Mouse (Mus musculus) hindbrain, embryonic 12.5 days (tissue): Measurements from ENCODE around the gene Palm3. TPM values are rescaled to one million over a fixed set of nuclear protein-coding genes. Genes with fewer than 3 reads are reported as not detected.
A peak's percentile ranks its signal among the peaks of the same experiment; 100 is the strongest.

Experiments used
- ATAC-seq: fragments of 200-750 bp; cut with Nextera tagmentation; 2 replicates; pipeline ENCODE4 v1.8.0; 2017; ENCODE audit warnings: moderate TSS enrichment; ENCODE audit not compliant: low FRiP score
- H3K27ac ChIP-seq: fragments of 300-500 bp; sonication (generic); 2 replicates; pipeline ENCODE4 v1.5.1; 2016; ENCODE audit warnings: mild to moderate bottlenecking
- H3K27me3 ChIP-seq: fragments of 300-500 bp; sonication (generic); 2 replicates; pipeline ENCODE4 v1.6.1; 2016; ENCODE audit warnings: mild to moderate bottlenecking
- H3K36me3 ChIP-seq: fragments of 300-500 bp; sonication (generic); 2 replicates; pipeline ENCODE4 v1.6.1; 2016; ENCODE audit warnings: mild to moderate bottlenecking
- H3K4me1 ChIP-seq: fragments of 300-500 bp; sonication (generic); 2 replicates; pipeline ENCODE4 v1.6.1; 2016
- H3K4me2 ChIP-seq: fragments of 300-500 bp; sonication (generic); replicated peaks from 2 replicates; pipeline ENCODE4 v1.6.1; 2016; ENCODE audit warnings: mild to moderate bottlenecking
- H3K4me3 ChIP-seq: fragments of 300-500 bp; sonication (generic); 2 replicates; pipeline ENCODE4 v1.5.1; 2016; ENCODE audit warnings: mild to moderate bottlenecking
- H3K9ac ChIP-seq: fragments of 300-500 bp; sonication (generic); 2 replicates; pipeline ENCODE4 v1.6.1; 2016; ENCODE audit warnings: mild to moderate bottlenecking, moderate library complexity
- H3K9me3 ChIP-seq: fragments of 300-500 bp; sonication (generic); replicated peaks from 2 replicates; pipeline ENCODE4 v1.6.1; 2016; ENCODE audit warnings: mild to moderate bottlenecking
- WGBS: fragments of 180-500 bp; shearing (Covaris S2); methylation state at CpG from one replicate; pipeline ENCODE4 v1.1.7; 2016; 5-methylcytosine and 5-hydroxymethylcytosine counted together
- polyA plus RNA-seq: library from polyadenylated mRNA; unstranded; fragments of >200 nt; fragmentation: Nextera tagmentation; extraction: Ambion mirVana; gene quantifications from 2 replicates; pipeline ENCODE4 v1.2.1, GENCODE M21; 2016

Palm3 gene
- polyA plus RNA-seq, 1 experiment from 2014 or later, result 8.6 TPM

GRCm38 (mm10) chr8:84060245-84060644 lies 39.0 kb downstream of the Palm3 start:
- H3K27me3 ChIP-seq, result peaks cover 2% of the 10 kb centered on the region; the same call in 1 of the 2 replicates
- no peaks in the 10 kb centered on the region for H3K36me3 ChIP-seq
- no peaks in the 10 kb centered on the region for H3K9me3 ChIP-seq
- ATAC-seq, result no peak
- H3K4me2 ChIP-seq, result no peak overlapping the region
- no peak overlapping the region for H3K27ac ChIP-seq
- H3K4me3 ChIP-seq, result no peak overlapping the region
- H3K9ac ChIP-seq, result no peak overlapping the region
- 88% methylated on average over 2 of the region's 2 CpGs for WGBS
- no peaks in the 10 kb centered on the region for H3K4me1 ChIP-seq

GRCm38 (mm10) chr8:84063861-84064610 lies 42.8 kb downstream of the Palm3 start:
- Histone ChIP-seq H3K4me1 (peaks cover 22% of the 10 kb centered on the region), H3K36me3 (no peaks in the 10 kb centered on the region), H3K27ac (no peak overlapping the region), H3K4me3 (no peak overlapping the region), H3K9ac (no peak overlapping the region), H3K4me2 (no peak overlapping the region), H3K9me3 (no peaks in the 10 kb centered on the region), H3K27me3 (no peaks in the 10 kb centered on the region)
- WGBS, result 74% methylated on average over 8 of the region's 8 CpGs
- no peak for ATAC-seq

- Histone ChIP-seq H3K9ac (peak within 1 kb of the TSS; percentile 64), H3K27ac (peak within 1 kb of the TSS; percentile 96), H3K36me3 (no peaks in the 10 kb centered on the region), H3K4me3 (peak within 1 kb of the TSS; percentile 98), H3K4me2 (peak within 1 kb of the TSS; percentile 71), H3K27me3 (no peaks in the 10 kb centered on the region), H3K9me3 (no peaks in the 10 kb centered on the region), H3K4me1 (peaks cover 30% of the 10 kb centered on the region)
- WGBS, result 89% methylated on average over 1 of the region's 1 CpGs
- no peak for ATAC-seq
Measured at GRCm38 (mm10) chr8:84065037-84065436, 43.8 kb downstream of the Palm3 start, which contains the start of gene Gm10643. TSS of gene Gm10643 (minus strand) at chr8:84065137.

GRCm38 (mm10) chr8:84065457-84066072 lies 44.3 kb downstream of the Palm3 start:
- Histone ChIP-seq H3K36me3 (no peaks in the 10 kb centered on the region), H3K27ac (peak overlapping the region; percentile 96), H3K4me1 (peaks cover 34% of the 10 kb centered on the region), H3K27me3 (no peaks in the 10 kb centered on the region), H3K4me2 (peak overlapping the region; percentile 71), H3K4me3 (peak overlapping the region; percentile 98), H3K9me3 (no peaks in the 10 kb centered on the region), H3K9ac (peak overlapping the region; percentile 64)
- WGBS, result 23% methylated on average over 5 of the region's 5 CpGs
- no peak for ATAC-seq

- H3K9ac ChIP-seq, result peak within 1 kb of the TSS; percentile 84
- H3K4me1 ChIP-seq, result peaks cover 34% of the 10 kb centered on the region
- no peaks in the 10 kb centered on the region for H3K9me3 ChIP-seq
- H3K4me3 ChIP-seq, result peak within 1 kb of the TSS; percentile 98
- 0% methylated on average over 51 of the region's 51 CpGs for WGBS
- H3K36me3 ChIP-seq, result no peaks in the 10 kb centered on the region
- peak; percentile 98 for ATAC-seq
- H3K27ac ChIP-seq, result peak within 1 kb of the TSS; percentile 96
- H3K4me2 ChIP-seq, result peak within 1 kb of the TSS; percentile 71
- no peaks in the 10 kb centered on the region for H3K27me3 ChIP-seq
Measured at GRCm38 (mm10) chr8:84066291-84066930, 45.1 kb downstream of the Palm3 start, which contains the start of gene Rfx1. TSS of gene Rfx1 (plus strand) at chr8:84066834.

GRCm38 (mm10) chr8:84067047-84067573 lies 45.8 kb downstream of the Palm3 start:
- Histone ChIP-seq H3K4me3 (peak overlapping the region; percentile 98), H3K4me1 (peaks cover 40% of the 10 kb centered on the region), H3K4me2 (peak overlapping the region; percentile 47), H3K9ac (peak overlapping the region; percentile 84), H3K27ac (peak overlapping the region; percentile 96), H3K27me3 (no peaks in the 10 kb centered on the region), H3K9me3 (no peaks in the 10 kb centered on the region), H3K36me3 (no peaks in the 10 kb centered on the region)
- WGBS, result 1% methylated on average over 50 of the region's 58 CpGs
- ATAC-seq, result peak; percentile 65

GRCm38 (mm10) chr8:84067911-84068310 lies 46.6 kb downstream of the Palm3 start:
- peak overlapping the region; percentile 13; the same call in 1 of the 2 replicates for H3K9ac ChIP-seq
- no peaks in the 10 kb centered on the region for H3K9me3 ChIP-seq
- H3K4me3 ChIP-seq, result peak overlapping the region; percentile 98; the same call in 1 of the 2 replicates
- H3K36me3 ChIP-seq, result no peaks in the 10 kb centered on the region
- H3K27ac ChIP-seq, result no peak overlapping the region
- peaks cover 48% of the 10 kb centered on the region for H3K4me1 ChIP-seq
- WGBS, result 89% methylated on average over 7 of the region's 7 CpGs
- no peaks in the 10 kb centered on the region for H3K27me3 ChIP-seq
- H3K4me2 ChIP-seq, result peak overlapping the region; percentile 47
- ATAC-seq, result no peak

GRCm38 (mm10) chr8:84068316-84069035 lies 47.2 kb downstream of the Palm3 start:
- H3K4me2 ChIP-seq, result peak overlapping the region; percentile 47; the same call in 1 of the 2 replicates
- no peaks in the 10 kb centered on the region for H3K9me3 ChIP-seq
- H3K27me3 ChIP-seq, result no peaks in the 10 kb centered on the region
- H3K9ac ChIP-seq, result peak overlapping the region; percentile 13; the same call in 1 of the 2 replicates
- 77% methylated on average over 12 of the region's 12 CpGs for WGBS
- no peak overlapping the region for H3K4me3 ChIP-seq
- H3K36me3 ChIP-seq, result no peaks in the 10 kb centered on the region
- peaks cover 53% of the 10 kb centered on the region for H3K4me1 ChIP-seq
- no peak overlapping the region for H3K27ac ChIP-seq
- ATAC-seq, result no peak

- Histone ChIP-seq H3K4me2 (no peak overlapping the region), H3K4me3 (no peak overlapping the region), H3K27me3 (no peaks in the 10 kb centered on the region), H3K36me3 (no peaks in the 10 kb centered on the region), H3K4me1 (peaks cover 57% of the 10 kb centered on the region), H3K9me3 (no peaks in the 10 kb centered on the region), H3K27ac (no peak overlapping the region), H3K9ac (no peak overlapping the region; the same call in 1 of the 2 replicates)
- 36% methylated on average over 1 of the region's 1 CpGs for WGBS
- no peak for ATAC-seq
Measured at GRCm38 (mm10) chr8:84069169-84069568, 47.9 kb downstream of the Palm3 start.

- ATAC-seq, result no peak
- no peaks in the 10 kb centered on the region for H3K27me3 ChIP-seq
- H3K9ac ChIP-seq, result no peak overlapping the region; the same call in 1 of the 2 replicates
- WGBS, result 58% methylated on average over 2 of the region's 2 CpGs
- H3K27ac ChIP-seq, result no peak overlapping the region
- H3K4me1 ChIP-seq, result peaks cover 57% of the 10 kb centered on the region
- H3K4me2 ChIP-seq, result no peak overlapping the region
- 0 out of 2 replicates have a peak, but pooled peaks cover under 1% of the 10 kb centered on the region for H3K36me3 ChIP-seq
- no peak overlapping the region for H3K4me3 ChIP-seq
- H3K9me3 ChIP-seq, result no peaks in the 10 kb centered on the region
Measured at GRCm38 (mm10) chr8:84069750-84070149, 48.5 kb downstream of the Palm3 start.

- Histone ChIP-seq H3K36me3 (peaks cover 5% of the 10 kb centered on the region; the same call in 1 of the 2 replicates), H3K27me3 (no peaks in the 10 kb centered on the region), H3K9me3 (no peaks in the 10 kb centered on the region), H3K4me3 (no peak overlapping the region), H3K9ac (no peak overlapping the region; the same call in 1 of the 2 replicates), H3K4me1 (peaks cover 57% of the 10 kb centered on the region), H3K27ac (no peak overlapping the region), H3K4me2 (no peak overlapping the region)
- no peak for ATAC-seq
- 84% methylated on average over 5 of the region's 5 CpGs for WGBS
Measured at GRCm38 (mm10) chr8:84070241-84070640, 49.0 kb downstream of the Palm3 start.
